Mouse (Mus musculus) left cerebral cortex, adult 2 months (tissue): ENCODE measurements around the gene Dync1li1. TPM values are rescaled to one million over a fixed set of nuclear protein-coding genes. Genes with fewer than 3 reads are reported as not detected.

Experiments
- DNase-seq, 2 experiments: peaks; one replicate each; pipeline ENCODE4 v3.0.0; 2021 to 2022; ENCODE audit warnings: low spot score in 2 of 2, mixed read lengths in 1 of 2; ENCODE audit errors: extremely low spot score in 1 of 2
- H3K27ac ChIP-seq: fragments of 200-600 bp; 2 replicates; pipeline ENCODE4 v1.8.1; 2022
- H3K4me3 ChIP-seq: fragments of 200-600 bp; 2 replicates; pipeline ENCODE4 v1.8.1; 2022
- CTCF ChIP-seq: fragments of 200-600 bp; IDR thresholded peaks from 2 replicates; pipeline ENCODE4 v1.8.1; 2022; ENCODE audit warnings: antibody characterized with exemption, mild to moderate bottlenecking, moderate library complexity
- intact Hi-C: fragments of 180-260 bp; cut with DNase I; formaldehyde crosslinking; loops from one replicate; pipeline ENCODE4 v1.15.1; 2025
- total RNA-seq, 2 experiments: library from RNA; stranded (reverse); gene quantifications; 2 replicates each; pipeline ENCODE4 v1.2.3; 2021

Dync1li1 gene
- total RNA-seq, 2 experiments from 2014 or later: 87.7 to 91.9 TPM

DNA sequence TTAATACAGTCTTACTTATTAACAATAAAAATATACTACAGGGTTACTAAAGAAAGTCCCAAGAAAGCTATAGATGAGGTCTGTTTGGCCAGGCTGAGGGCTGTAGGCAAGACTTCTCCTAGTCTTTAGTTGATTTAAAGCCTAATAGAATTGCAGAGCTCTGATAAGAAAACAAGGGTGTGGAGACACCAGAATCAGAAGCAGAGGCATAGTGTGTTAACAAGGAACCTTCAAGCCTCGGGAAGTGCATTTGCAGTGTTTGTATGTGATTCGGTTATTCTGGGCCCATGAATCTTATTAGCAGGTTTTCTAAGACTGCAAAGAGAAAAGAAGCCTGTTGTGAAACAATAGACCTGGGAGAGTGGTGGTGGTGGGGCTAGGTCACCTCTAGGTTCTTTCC is 44.6 kb downstream of the Dync1li1 start:
- no peak for TF ChIP-seq CTCF
- no peak overlapping the region for H3K4me3 ChIP-seq
- intact Hi-C loops: no loop called here

DNA sequence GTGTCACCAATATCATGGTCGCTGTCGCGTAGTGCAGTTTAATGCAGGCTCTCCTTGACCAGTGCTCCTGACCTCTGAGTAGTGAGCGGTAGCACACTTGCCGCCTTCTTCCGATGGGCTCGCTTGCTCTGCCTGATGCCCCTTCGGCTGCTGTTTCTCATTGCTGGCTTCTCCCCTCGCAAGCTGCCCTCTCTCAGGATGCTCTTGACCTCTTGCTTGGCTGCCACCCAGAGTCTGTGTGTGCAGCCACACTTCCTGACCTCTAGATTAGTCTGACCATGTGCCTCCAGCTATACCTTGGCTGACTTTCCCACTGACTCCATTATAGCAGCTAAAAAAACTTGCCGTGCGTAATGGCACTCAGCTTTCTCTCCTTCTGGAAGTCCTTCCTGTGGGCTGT is 47.9 kb downstream of the Dync1li1 start:
- TF ChIP-seq CTCF: no peak
- no peak overlapping the region for H3K4me3 ChIP-seq
- intact Hi-C loops: no loop called here
- DNase-seq: no peak
- H3K27ac ChIP-seq: no peak overlapping the region

More for the DNA sequence above, 44.6 kb downstream of the Dync1li1 start:
- DNase-seq: no peak
- no peak overlapping the region for H3K27ac ChIP-seq

DNA sequence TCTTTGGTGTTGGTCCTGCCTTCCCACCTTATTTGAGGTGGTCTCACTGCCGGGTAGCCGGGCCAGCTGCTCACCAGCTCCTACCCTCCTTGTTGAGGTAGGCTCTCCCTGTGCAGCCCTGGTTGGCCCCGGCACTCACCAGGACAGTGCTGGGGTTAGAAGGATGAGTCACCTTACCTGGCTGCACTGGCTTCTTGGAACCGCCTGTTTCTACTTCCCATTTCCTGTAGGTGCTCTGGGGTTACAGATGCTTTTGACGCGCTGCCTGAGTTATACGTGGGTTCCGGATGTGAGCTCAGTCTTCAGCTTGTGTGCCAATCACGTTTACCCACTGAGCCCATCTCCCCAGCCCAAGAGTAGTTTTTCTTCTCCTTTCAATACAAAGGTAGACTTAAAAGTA is 51.7 kb downstream of the Dync1li1 start:
- Histone ChIP-seq H3K4me3 (no peak overlapping the region), H3K27ac (no peak overlapping the region)
- intact Hi-C loops: no loop called here
- no peak for TF ChIP-seq CTCF
- no peak for DNase-seq

DNA sequence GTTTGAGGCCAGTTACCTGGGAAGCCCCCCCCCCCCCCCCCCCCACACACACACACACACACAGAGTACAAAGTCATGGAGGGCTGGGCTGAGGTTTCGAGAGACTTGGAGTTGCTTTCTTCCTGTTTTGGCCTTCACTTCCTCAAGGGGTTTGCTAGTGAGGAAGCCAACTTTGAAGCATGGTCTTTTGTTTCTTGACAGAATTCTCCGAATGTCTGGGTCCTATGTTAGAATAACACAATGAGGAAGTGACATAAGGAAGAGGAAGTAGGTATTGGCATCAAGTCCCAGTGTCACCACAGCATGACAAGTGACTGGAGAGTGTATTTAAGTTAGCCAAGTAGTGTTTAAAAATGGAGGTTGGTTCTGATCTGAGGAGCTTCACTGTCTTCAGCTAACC is 54.1 kb downstream of the Dync1li1 start:
- intact Hi-C loops: no loop called here
- H3K4me3 ChIP-seq: no peak overlapping the region
- DNase-seq: no peak
- H3K27ac ChIP-seq: no peak overlapping the region
- TF ChIP-seq CTCF: no peak

DNA sequence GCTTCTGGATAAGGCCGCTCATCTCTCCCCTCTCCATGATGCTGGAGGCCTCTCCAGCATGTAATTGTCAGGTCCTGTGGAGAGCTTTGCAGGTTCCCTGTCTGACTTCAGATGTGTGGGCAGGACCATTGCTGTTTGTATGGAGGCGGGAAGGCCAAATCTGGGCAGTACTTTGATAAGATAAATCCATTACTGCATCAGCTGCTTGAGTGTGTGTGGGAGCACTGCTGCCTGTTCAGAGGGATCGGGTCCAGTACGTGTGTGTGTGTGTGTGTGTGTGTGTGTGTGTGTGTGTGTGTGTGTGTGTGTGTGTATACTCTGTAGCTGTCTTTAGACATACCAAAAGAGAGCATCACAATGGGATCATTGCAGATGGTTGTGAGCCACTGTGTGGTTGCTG is 56.6 kb downstream of the Dync1li1 start:
- DNase-seq: no peak
- 0 out of 2 replicates have a peak overlapping the region, but pooled peaks have one; percentile 55 for H3K27ac ChIP-seq
- intact Hi-C loops: no loop called here

DNA sequence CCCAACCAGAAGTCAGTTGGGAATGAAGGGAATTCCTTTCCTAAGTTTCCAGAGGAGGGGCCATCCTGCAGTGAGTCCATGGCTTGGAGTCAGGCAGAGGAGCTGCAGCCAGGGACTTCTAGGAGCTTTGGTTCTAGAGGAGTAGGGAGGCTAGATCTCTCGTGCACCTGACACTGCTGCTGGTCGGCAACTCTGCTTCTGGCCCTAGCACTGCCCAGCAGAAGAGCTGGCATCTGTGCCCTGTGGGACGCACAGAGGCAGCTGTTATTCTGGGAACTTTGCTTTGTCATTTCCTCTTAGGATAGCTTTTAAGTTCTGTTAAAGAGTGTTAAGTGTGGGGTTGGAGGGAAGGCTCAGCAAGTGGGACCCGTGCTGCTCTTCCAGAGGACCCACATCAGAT is 57.1 kb downstream of the Dync1li1 start:
- no peak for TF ChIP-seq CTCF
- intact Hi-C loops: no loop called here
- Histone ChIP-seq H3K27ac (0 out of 2 replicates have a peak overlapping the region, but pooled peaks have one; percentile 55), H3K4me3 (no peak overlapping the region)
- DNase-seq: no peak

More for the DNA sequence above, 56.6 kb downstream of the Dync1li1 start:
- no peak for TF ChIP-seq CTCF
- H3K4me3 ChIP-seq: no peak overlapping the region

DNA sequence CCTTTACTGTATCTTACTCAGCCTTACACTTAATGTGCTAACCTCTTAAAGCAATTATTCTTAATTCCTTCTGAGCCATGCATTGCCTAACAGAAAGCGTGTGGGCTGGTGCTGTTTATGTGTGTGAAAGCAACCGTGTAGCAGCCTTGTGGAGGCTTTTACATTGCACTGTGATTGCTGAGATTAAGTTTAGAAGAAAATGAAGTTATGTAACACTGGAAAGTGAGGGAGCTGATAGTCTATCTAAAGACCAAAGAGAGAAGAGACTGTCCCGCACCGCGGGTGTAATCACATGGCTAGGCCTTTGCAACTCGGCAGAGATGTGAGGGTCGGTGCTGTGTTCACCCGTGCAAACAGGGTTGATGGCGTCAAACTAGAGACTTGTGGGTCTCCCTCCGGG is 58.4 kb downstream of the Dync1li1 start:
- peak; percentile 6; the same call in 1 of the 2 replicates for TF ChIP-seq CTCF
- H3K27ac ChIP-seq: peak overlapping the region; percentile 42
- peak in 1 of 2 experiments; percentile 36 for DNase-seq
- intact Hi-C loops: no loop called here
- H3K4me3 ChIP-seq: no peak overlapping the region

DNA sequence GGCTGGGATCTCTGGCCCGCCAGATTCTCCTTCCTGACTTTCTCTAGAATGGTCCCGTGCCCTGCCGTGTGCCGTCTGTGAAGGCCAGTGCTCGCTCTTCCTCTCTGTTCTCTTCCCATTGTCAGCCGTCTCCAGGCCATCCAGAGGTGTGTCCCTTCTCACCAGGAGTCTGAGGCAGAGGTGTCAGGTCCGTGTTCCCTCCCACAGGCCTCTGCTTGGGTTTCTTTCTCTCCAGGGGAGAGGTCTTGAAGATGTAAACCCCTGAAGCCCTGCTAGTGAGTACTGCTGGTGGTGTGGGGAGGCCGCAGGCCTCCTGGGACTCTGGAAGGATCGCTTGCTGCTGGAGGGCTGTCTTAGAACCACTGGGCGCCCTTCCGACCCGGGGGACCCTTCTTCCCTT is 58.9 kb downstream of the Dync1li1 start:
- Histone ChIP-seq H3K27ac (peak overlapping the region; percentile 42), H3K4me3 (no peak overlapping the region)
- DNase-seq: no peak
- TF ChIP-seq CTCF: no peak
- intact Hi-C loops: no loop called here

DNA sequence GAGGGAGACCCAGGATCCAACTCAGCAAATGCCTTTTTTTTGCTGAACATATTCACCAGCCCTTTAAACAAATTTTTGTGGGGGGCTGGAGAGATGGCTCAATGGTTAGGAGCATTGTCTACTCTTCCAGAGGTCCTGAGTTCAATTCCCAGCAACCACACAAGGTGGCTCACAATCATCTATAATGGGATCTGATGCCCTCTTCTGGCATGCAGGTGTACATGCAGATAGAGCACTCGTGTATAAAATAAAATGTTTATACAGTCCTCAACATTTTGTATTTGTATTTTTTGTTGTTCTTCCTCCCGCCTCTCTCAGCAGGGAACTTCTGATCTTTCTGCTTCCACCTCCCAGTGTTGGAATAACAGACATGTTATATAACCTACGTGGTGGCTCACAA is 63.0 kb downstream of the Dync1li1 start:
- peak; percentile 34 for TF ChIP-seq CTCF
- intact Hi-C loops: no loop called here
- H3K27ac ChIP-seq: no peak overlapping the region
- DNase-seq: no peak
- no peak overlapping the region for H3K4me3 ChIP-seq

DNA sequence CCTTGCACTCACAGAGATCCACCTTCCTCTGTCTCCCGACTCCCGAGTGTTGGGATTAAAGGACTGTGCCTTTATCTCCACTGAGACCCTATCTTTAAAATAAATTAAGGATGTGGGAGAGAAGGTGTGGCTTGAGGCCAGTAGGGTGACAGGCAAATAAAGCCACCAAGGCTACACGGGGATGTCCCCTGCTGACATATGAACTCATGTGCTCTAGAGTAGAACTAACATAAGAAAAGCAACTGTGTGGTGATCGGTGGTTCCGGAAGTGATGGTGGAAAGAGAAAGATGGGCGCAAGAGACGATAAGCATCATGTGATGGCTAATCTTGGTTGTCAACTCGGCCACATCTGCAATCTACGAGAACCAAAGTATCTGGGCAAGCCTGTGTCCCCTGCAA is 63.7 kb downstream of the Dync1li1 start:
- Histone ChIP-seq H3K27ac (no peak overlapping the region), H3K4me3 (peak overlapping the region; percentile 62)
- intact Hi-C loops: no loop called here
- TF ChIP-seq CTCF: no peak
- no peak for DNase-seq

DNA sequence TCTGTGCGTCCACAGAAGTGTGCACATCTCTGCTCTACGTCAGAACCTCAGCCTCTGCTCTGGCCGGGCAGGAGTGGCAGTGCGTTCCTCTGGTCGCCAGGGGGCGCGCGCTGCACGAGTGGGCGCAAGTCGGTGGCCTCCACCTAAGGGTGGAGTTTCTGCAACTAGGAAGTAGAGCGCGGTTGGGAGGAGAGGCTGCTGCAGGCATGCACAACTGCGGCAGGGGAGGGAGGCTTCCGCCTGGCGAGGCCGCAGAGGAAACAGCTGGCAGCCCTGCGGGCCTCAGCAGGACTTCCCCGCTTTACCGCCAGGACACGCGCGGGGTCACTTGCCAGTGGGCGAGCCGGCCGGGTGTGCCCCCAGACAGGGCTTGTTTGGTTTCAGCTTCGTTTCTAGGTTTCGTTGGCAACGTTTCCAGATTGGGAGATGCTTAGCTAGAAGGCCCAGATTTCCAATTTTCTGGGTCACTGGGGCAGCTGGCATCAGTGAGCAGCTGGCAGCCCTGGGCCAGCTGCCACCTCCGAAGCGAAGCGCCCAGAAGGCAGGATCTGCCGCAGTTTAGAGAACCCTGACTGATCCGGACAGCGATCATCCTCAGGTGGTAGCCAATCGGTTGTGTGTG is 64.4 kb downstream of the Dync1li1 start:
- H3K27ac ChIP-seq: peak overlapping the region; percentile 75
- intact Hi-C loops: no loop called here
- TF ChIP-seq CTCF: peak; percentile 99
- H3K4me3 ChIP-seq: peak overlapping the region; percentile 62
- peak; percentile 91 to 94 for DNase-seq

DNA sequence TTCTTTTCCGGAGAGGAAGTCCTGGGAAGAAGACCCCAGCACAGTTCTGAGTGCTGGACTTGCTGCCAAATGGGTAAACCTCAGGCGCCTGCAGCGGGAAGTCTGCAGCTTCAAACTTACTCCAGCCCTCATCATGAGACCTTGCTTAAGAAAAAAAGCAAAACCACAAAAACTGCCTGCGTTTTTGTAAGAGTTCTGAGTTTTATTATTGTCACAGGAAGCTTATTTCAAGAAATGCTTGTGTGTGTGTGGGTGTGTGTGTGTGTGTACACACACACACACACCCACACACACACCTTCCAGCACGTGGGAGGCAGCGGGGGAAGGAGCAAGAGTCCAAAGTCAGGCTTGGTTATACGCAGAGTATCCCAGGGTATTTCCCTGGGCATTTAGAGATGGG is 69.7 kb downstream of the Dync1li1 start:
- intact Hi-C loops: no loop called here
- no peak for TF ChIP-seq CTCF
- no peak for DNase-seq
- H3K27ac ChIP-seq: no peak overlapping the region
- H3K4me3 ChIP-seq: no peak overlapping the region

DNA sequence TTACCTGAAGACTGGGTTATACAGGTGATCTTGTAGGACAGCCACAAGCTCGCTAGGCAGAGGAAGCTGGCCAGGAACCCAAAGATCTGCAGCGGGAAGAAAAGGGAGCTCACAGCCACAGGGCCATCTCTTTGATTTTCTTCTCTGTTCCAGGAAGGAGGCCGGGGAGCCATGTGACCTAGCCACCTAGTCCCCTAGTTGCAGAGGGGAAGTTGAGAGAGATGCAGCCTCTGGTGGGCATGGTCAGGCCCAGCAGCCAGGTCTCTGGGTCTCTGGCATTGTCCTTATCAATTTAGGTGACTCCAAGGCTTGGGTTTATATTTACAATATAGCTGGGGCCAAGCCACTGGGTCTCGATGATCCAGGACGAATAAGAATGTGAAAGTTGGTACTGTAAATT is 70.2 kb downstream of the Dync1li1 start:
- intact Hi-C loops: no loop called here
- Histone ChIP-seq H3K4me3 (no peak overlapping the region), H3K27ac (no peak overlapping the region)
- DNase-seq: no peak
- no peak for TF ChIP-seq CTCF
